Mouse (Mus musculus) cerebellum, postnatal 14 days (tissue): ENCODE results near the gene Camsap2.
A peak's percentile ranks its signal among the peaks of the same experiment; 100 is the strongest.

Source experiments
- DNase-seq, 2 experiments: peaks; one replicate each; pipeline ENCODE4 v3.0.0; 2021; ENCODE audit warnings: mixed read lengths in 2 of 2

Camsap2 gene

GRCm38 (mm10) chr1:136343727-136344126, 2.2 kb downstream of the Camsap2 start:
- DNase-seq = no peak

GRCm38 (mm10) chr1:136340541-136340940, 5.4 kb downstream of the Camsap2 start:
- no peak for DNase-seq

DNA sequence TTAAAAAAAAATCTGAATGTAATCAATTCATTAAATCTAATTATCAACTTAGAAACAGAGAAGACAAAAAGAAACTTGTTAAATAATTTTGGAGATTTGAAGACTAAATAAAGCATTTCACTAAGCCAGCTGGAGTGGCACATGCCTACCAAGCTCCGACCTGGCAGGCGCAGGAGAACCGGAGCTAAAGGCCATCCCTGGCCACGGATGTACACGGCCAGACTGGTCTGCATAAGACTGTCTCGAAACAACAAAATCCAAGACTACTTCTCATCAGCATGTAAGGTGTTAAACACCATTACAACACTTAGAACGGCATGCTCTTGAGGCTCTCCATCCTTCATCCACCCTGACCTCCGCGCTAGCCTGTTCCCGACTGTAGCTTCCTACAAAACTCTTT, 11.2 kb downstream of the Camsap2 start:
- DNase-seq = peak in 1 of 2 experiments; percentile 28

- DNase-seq = no peak
Measured at GRCm38 (mm10) chr1:136333512-136333911, 12.4 kb downstream of the Camsap2 start.

- peak; percentile 53 to 54 for DNase-seq
Measured at GRCm38 (mm10) chr1:136333071-136333470, 12.8 kb downstream of the Camsap2 start.

- peak; percentile 90 for DNase-seq
Measured at GRCm38 (mm10) chr1:136331836-136332235, 14.1 kb downstream of the Camsap2 start.

DNA sequence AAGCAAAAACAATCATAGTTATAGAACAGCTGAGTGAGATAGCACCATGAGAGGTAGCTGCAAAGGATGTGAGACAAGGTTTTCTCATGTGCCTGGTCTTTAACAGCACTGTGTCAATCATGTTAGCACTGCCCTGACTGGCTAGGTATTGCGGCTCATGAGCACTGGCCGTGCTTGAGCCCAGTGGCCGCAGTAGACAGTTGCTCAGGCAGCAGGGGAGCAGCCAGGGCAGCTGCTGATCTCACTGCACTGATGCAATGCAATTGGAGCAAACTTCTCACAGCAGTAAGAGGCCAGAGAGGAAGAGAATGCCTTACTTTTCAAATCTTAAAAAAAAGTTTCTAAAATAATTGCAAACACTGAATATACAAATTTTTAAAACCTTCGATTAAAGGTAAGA, 16.5 kb downstream of the Camsap2 start:
- no peak for DNase-seq

DNA sequence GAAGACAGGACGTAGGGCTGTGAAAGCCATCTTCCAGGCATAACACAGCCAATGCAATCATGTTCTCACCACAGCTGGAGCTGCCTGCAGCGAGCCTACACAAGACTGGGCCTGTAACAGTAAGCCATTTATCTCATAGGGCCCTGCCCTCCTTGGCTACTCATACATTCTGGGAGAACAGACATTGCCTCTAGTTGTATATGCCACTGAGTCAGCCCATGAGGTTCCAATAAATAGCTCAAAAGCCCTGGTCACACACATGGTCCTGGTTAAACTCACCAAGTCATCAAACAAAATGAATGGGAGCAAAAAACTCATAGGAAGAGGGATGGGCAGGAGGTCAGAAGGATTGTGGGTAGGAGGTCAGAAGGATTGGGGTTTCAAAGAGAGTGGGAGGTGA, 17.3 kb downstream of the Camsap2 start:
- no peak for DNase-seq

- DNase-seq = no peak
Measured at GRCm38 (mm10) chr1:136327638-136328037, 18.3 kb downstream of the Camsap2 start.

GRCm38 (mm10) chr1:136325933-136326332, 20.0 kb downstream of the Camsap2 start:
- peak; percentile 35 to 54 for DNase-seq

DNA sequence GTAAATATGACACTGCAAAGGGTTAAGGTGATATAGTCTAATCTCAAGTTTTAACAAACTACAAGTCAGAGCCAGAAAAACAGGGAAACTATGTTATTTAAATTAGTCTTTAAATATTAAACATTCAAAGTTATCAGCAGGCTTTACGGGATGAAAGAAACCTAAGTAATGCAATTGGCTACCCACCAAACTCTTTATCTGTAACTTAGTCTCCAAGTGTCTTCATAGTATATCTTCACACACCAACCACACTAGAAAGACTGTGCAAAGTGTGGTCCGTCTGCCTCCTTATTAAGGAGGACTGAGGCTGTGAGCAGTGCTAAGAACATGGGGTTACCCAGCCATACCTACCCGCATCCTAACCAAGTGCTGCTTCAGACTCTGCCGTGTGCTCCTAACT, 23.6 kb downstream of the Camsap2 start:
- DNase-seq = no peak

DNA sequence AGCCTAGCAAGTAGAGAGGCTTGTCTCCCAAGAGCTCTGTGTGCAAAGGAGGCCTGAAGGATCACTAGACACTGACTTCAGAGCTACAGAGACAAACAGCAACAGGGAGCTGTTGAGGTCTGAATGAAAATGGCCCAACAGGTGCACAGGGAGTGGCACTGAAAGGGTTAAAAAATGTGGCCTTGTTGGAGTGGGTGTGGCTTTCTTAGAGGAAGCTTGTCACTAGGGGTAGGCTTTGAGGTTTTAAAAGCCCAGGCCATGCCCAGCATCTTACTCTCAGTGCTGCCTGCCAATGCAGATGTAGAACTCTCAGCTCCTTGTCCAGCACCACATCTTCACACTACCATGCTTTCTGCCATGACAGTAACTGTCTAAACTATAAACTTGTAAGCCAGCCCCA, 29.6 kb downstream of the Camsap2 start:
- DNase-seq = no peak

GRCm38 (mm10) chr1:136309193-136309592, 36.7 kb downstream of the Camsap2 start:
- no peak for DNase-seq

- DNase-seq = peak; percentile 60 to 66
Measured at GRCm38 (mm10) chr1:136306424-136306823, 39.5 kb downstream of the Camsap2 start.

- no peak for DNase-seq
Measured at GRCm38 (mm10) chr1:136293961-136294360, 51.9 kb downstream of the Camsap2 start.

GRCm38 (mm10) chr1:136289803-136290202, 56.1 kb downstream of the Camsap2 start:
- no peak for DNase-seq

DNA sequence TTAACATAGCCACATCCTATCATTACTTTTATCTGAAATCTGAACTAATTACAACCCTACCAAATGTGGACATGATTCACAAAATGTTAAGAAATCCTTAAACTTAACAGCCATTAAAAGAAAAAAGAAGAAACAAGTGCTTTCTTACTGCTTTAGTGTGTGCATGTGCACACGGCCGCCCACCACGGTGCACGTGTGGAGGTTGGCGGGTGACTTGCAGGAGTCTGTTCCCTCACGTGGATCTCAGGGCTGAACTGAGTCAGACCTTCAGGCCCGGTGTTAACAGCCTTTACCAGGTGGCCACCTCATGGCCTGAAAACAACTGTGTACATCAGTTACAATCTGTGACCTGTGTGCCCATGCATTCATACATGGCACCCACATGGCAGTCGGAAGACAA, 68.5 kb downstream of the Camsap2 start:
- DNase-seq = no peak

DNA sequence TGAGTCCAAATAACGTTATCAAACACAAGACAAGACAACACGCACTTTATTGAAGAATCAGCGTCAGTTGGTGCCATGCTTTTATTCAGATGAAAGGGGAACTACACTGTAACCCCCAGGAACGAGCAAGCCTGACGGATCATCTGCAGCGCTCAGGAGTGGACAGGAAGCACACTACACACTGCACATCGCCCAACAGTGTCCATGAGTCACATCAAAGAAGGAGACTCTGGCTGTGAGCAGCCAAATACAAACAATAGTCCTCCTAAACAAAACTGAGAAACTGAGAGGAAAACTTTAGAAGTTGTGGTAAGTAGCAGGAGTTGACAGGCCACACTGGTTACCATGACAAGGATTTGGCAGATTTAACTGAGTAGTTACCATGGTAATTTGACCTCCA, 77.7 kb downstream of the Camsap2 start:
- DNase-seq = no peak

GRCm38 (mm10) chr1:136266127-136266526, 79.8 kb downstream of the Camsap2 start:
- no peak for DNase-seq

DNA sequence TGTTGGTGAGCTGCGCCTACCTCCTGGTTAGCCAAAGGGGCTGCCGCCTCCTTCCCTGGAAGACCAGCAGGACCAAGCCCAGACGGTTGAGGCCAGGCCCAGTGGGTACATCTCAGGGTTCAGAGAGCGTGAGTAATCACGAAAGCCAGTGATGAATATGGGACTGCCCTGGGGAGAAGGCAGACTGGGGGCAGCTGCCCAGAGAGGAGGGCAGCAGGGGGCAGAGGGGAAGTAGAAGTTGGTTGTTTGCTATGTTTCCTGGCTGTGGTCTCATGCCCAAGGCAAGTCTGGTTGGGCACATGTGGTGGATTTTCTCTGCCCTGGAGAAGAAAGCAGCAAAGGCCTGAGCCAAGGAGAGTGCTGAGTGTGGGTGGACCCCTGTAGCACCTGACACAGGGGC, 82.5 kb downstream of the Camsap2 start:
- DNase-seq = no peak

GRCm38 (mm10) chr1:136260635-136261238, 85.2 kb downstream of the Camsap2 start, which contains the start of gene Gpr25:
Gpr25 (minus strand) TSS chr1:136260873.
- no peak for DNase-seq

- peak; percentile 89 to 91 for DNase-seq
Measured at GRCm38 (mm10) chr1:136259893-136260634, 85.8 kb downstream of the Camsap2 start.

DNA sequence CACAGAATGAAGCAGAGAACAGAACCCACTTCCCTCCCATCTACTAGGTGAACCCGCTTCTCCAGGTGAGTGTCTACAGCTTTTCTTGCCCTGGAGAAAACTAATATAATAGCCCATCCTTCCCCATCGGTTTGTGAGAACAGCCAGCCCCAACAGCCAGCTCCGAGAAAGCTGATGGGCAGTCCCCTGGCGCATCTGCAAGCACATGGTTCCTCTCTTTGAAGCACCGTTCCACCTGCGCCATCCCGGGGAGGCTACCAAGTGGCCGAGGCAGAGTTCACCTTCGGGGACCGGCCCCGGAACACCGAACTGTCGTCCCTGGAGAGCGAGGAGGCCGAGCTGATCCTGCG, 86.4 kb downstream of the Camsap2 start:
- DNase-seq = no peak

GRCm38 (mm10) chr1:136258495-136258894, 87.4 kb downstream of the Camsap2 start:
- no peak for DNase-seq

GRCm38 (mm10) chr1:136255657-136256056, 90.2 kb downstream of the Camsap2 start:
- no peak for DNase-seq
